Mouse (Mus musculus) frontal cortex, postnatal 25 days (tissue): ENCODE measurements around the gene Pkn3.

ENCODE experiments used
- DNase-seq, 2 experiments: peaks; one replicate each; pipeline ENCODE4 v3.0.0; 2022; ENCODE audit warnings: low spot score in 2 of 2

Gene Pkn3

GRCm38 (mm10) chr2:30063235-30063634 lies 14.2 kb upstream of the Pkn3 start:
- no peak for DNase-seq

GRCm38 (mm10) chr2:30063791-30064190 lies 13.7 kb upstream of the Pkn3 start:
- DNase-seq: no peak

- DNase-seq: no peak
Observed at GRCm38 (mm10) chr2:30064298-30064697, 13.2 kb upstream of the Pkn3 start.

GRCm38 (mm10) chr2:30066046-30066901 lies 11.2 kb upstream of the Pkn3 start:
- DNase-seq: peak; percentile 76 to 80

GRCm38 (mm10) chr2:30067031-30067888 lies 10.2 kb upstream of the Pkn3 start:
- no peak for DNase-seq

GRCm38 (mm10) chr2:30067962-30068361 lies 9.5 kb upstream of the Pkn3 start:
- no peak for DNase-seq

- no peak for DNase-seq
Observed at GRCm38 (mm10) chr2:30072875-30073274, 4.6 kb upstream of the Pkn3 start.

GRCm38 (mm10) chr2:30073285-30073684 lies 4.2 kb upstream of the Pkn3 start:
- DNase-seq: no peak

- DNase-seq: no peak
Observed at GRCm38 (mm10) chr2:30075625-30076024, 1.9 kb upstream of the Pkn3 start.

GRCm38 (mm10) chr2:30076439-30076838 lies 1.0 kb upstream of the Pkn3 start:
- DNase-seq: no peak

- DNase-seq: no peak
Observed at GRCm38 (mm10) chr2:30076959-30077358, 525 bp upstream of the Pkn3 start.

GRCm38 (mm10) chr2:30078349-30078712 lies 847 bp downstream of the Pkn3 start:
- no peak for DNase-seq

- no peak for DNase-seq
Observed at GRCm38 (mm10) chr2:30078760-30079159, 1.3 kb downstream of the Pkn3 start.

GRCm38 (mm10) chr2:30080181-30080800 lies 2.8 kb downstream of the Pkn3 start:
- DNase-seq: no peak

- DNase-seq: no peak
Observed at GRCm38 (mm10) chr2:30084113-30084512, 6.6 kb downstream of the Pkn3 start.

GRCm38 (mm10) chr2:30084632-30085031 lies 7.1 kb downstream of the Pkn3 start:
- DNase-seq: no peak

- DNase-seq: no peak
Observed at GRCm38 (mm10) chr2:30087310-30087709, 9.8 kb downstream of the Pkn3 start.

- DNase-seq: no peak
Observed at GRCm38 (mm10) chr2:30091521-30091920, 14.0 kb downstream of the Pkn3 start.

- DNase-seq: no peak
Observed at GRCm38 (mm10) chr2:30092280-30092918, 14.9 kb downstream of the Pkn3 start.

- peak; percentile 76 to 82 for DNase-seq
Observed at GRCm38 (mm10) chr2:30093471-30094207, 16.2 kb downstream of the Pkn3 start, which contains the start of gene Zdhhc12. Gene Zdhhc12 (minus strand): TSS chr2:30093648.

- no peak for DNase-seq
Observed at GRCm38 (mm10) chr2:30094208-30094588, 16.7 kb downstream of the Pkn3 start.
